Mouse (Mus musculus) forebrain, postnatal 0 days (tissue): ENCODE measurements around the gene Cpm. TPM values are rescaled to one million over a fixed set of nuclear protein-coding genes. Genes with fewer than 3 reads are reported as not detected.
"Not testable (repeated sequence)": the region's sequence is repeated elsewhere in the genome, so short reads cannot be mapped to it uniquely, and the experiment has no call there.

Source experiments
- ATAC-seq: fragments of 200-750 bp; cut with Nextera tagmentation; 2 replicates; pipeline ENCODE4 v1.8.0; 2017; ENCODE audit warnings: mild to moderate bottlenecking, moderate library complexity
- DNase-seq: peaks from one replicate; pipeline ENCODE4 v3.0.0-alpha.2; 2015
- H3K27ac ChIP-seq: fragments of 300-500 bp; sonication (generic); 2 replicates; pipeline ENCODE4 v1.5.1; 2014; ENCODE audit warnings: low read depth, mild to moderate bottlenecking, antibody characterized with exemption, low read length, moderate library complexity, mixed read lengths
- H3K27me3 ChIP-seq: fragments of 300-500 bp; sonication (generic); 2 replicates; pipeline ENCODE4 v1.6.1; 2014; ENCODE audit warnings: mild to moderate bottlenecking, low read length, mixed read lengths; ENCODE audit not compliant: insufficient read depth
- H3K36me3 ChIP-seq: fragments of 300-500 bp; sonication (generic); 2 replicates; pipeline ENCODE4 v1.6.1; 2014; ENCODE audit warnings: mild to moderate bottlenecking, moderate library complexity; ENCODE audit not compliant: insufficient read depth
- H3K4me1 ChIP-seq: fragments of 300-500 bp; sonication (generic); 2 replicates; pipeline ENCODE4 v1.6.1; 2014; ENCODE audit warnings: antibody characterized with exemption; ENCODE audit not compliant: insufficient read depth
- H3K4me2 ChIP-seq: fragments of 300-500 bp; sonication (generic); 2 replicates; pipeline ENCODE4 v1.6.1; 2014; ENCODE audit warnings: low read depth, mild to moderate bottlenecking, moderate library complexity
- H3K4me3 ChIP-seq: fragments of 300-500 bp; sonication (generic); 2 replicates; pipeline ENCODE4 v1.5.1; 2014; ENCODE audit warnings: low read depth, low read length, mixed read lengths
- H3K9ac ChIP-seq: fragments of 300-500 bp; sonication (generic); 2 replicates; pipeline ENCODE4 v1.6.1; 2014; ENCODE audit warnings: mild to moderate bottlenecking
- H3K9me3 ChIP-seq: fragments of 300-500 bp; sonication (generic); 2 replicates; pipeline ENCODE4 v1.6.1; 2016; ENCODE audit warnings: low read length
- CTCF ChIP-seq: sonication (generic); IDR thresholded peaks from 2 replicates; pipeline ENCODE4 v1.5.1; 2016; ENCODE audit warnings: antibody characterized with exemption, control low read depth, low read depth
- WGBS: fragments of 180-500 bp; shearing (Covaris S2); extraction: QIAGEN DNeasy Blood & Tissue Kit; methylation state at CpG from one replicate; pipeline ENCODE4 v1.1.7; 2014; 5-methylcytosine and 5-hydroxymethylcytosine counted together
- polyA plus RNA-seq: library from polyadenylated mRNA; unstranded; fragments of >200 nt; fragmentation: Nextera tagmentation; extraction: Ambion mirVana; gene quantifications from 2 replicates; pipeline ENCODE4 v1.2.1, GENCODE M21; 2015
- total RNA-seq: library from RNA; depleted of rRNA; stranded (reverse); fragments of >200 nt; gene quantifications from 2 replicates; pipeline ENCODE4 v1.2.3, GENCODE M21; 2014

Gene Cpm
- total and polyA plus RNA-seq, 2 experiments from 2014 or later = 3.4 to 7.5 TPM

- Histone ChIP-seq H3K4me3 (no peak overlapping the region), H3K9me3 (no peaks in the 10 kb centered on the region), H3K27me3 (no peaks in the 10 kb centered on the region), H3K4me2 (no peak overlapping the region), H3K9ac (no peak overlapping the region), H3K4me1 (no peaks in the 10 kb centered on the region), H3K36me3 (no peaks in the 10 kb centered on the region), H3K27ac (no peak overlapping the region)
- ATAC-seq = no peak
- no peak for TF ChIP-seq CTCF
- no peak for DNase-seq
- WGBS = 92% methylated on average over 17 of the region's 17 CpGs
These were observed 34.9 kb upstream of the Cpm start for GRCm38 (mm10) chr10:117594291-117594850.

- no peak for ATAC-seq
- no peak overlapping the region for H3K27ac ChIP-seq
- no peak overlapping the region for H3K9ac ChIP-seq
- H3K4me3 ChIP-seq = no peak overlapping the region
- TF ChIP-seq CTCF = no peak
- no peaks in the 10 kb centered on the region for H3K4me1 ChIP-seq
- no peak overlapping the region for H3K4me2 ChIP-seq
- H3K36me3 ChIP-seq = no peaks in the 10 kb centered on the region
- no peaks in the 10 kb centered on the region for H3K27me3 ChIP-seq
- H3K9me3 ChIP-seq = no peaks in the 10 kb centered on the region
- WGBS = 93% methylated on average over 13 of the region's 13 CpGs
- DNase-seq = no peak
These were observed 34.4 kb upstream of the Cpm start for GRCm38 (mm10) chr10:117594913-117595312.

GRCm38 (mm10) chr10:117595442-117596164 lies 33.7 kb upstream of the Cpm start:
- 80% methylated on average over 13 of the region's 13 CpGs for WGBS
- no peaks in the 10 kb centered on the region for H3K4me1 ChIP-seq
- ATAC-seq (no peak), DNase-seq (no peak)
- no peaks in the 10 kb centered on the region for H3K9me3 ChIP-seq
- TF ChIP-seq CTCF = no peak
- H3K36me3 ChIP-seq = no peaks in the 10 kb centered on the region
- no peak overlapping the region for H3K4me3 ChIP-seq
- no peak overlapping the region for H3K27ac ChIP-seq
- H3K4me2 ChIP-seq = no peak overlapping the region
- no peak overlapping the region for H3K9ac ChIP-seq
- no peaks in the 10 kb centered on the region for H3K27me3 ChIP-seq

- no peak overlapping the region for H3K4me3 ChIP-seq
- no peaks in the 10 kb centered on the region for H3K4me1 ChIP-seq
- DNase-seq (no peak), ATAC-seq (no peak)
- no peak overlapping the region for H3K27ac ChIP-seq
- no peaks in the 10 kb centered on the region for H3K9me3 ChIP-seq
- H3K36me3 ChIP-seq = no peaks in the 10 kb centered on the region
- H3K9ac ChIP-seq = no peak overlapping the region
- H3K27me3 ChIP-seq = no peaks in the 10 kb centered on the region
- 80% methylated on average over 9 of the region's 9 CpGs for WGBS
- no peak for TF ChIP-seq CTCF
- H3K4me2 ChIP-seq = no peak overlapping the region
These were observed 33.0 kb upstream of the Cpm start for GRCm38 (mm10) chr10:117596165-117596735.

GRCm38 (mm10) chr10:117596771-117597324 lies 32.5 kb upstream of the Cpm start:
- no peaks in the 10 kb centered on the region for H3K36me3 ChIP-seq
- no peaks in the 10 kb centered on the region for H3K9me3 ChIP-seq
- no peak for TF ChIP-seq CTCF
- no peak for ATAC-seq
- no peak for DNase-seq
- H3K27ac ChIP-seq = no peak overlapping the region
- H3K9ac ChIP-seq = no peak overlapping the region
- WGBS = 86% methylated on average over 5 of the region's 5 CpGs
- no peak overlapping the region for H3K4me3 ChIP-seq
- no peak overlapping the region for H3K4me2 ChIP-seq
- no peaks in the 10 kb centered on the region for H3K4me1 ChIP-seq
- no peaks in the 10 kb centered on the region for H3K27me3 ChIP-seq

- H3K4me1 ChIP-seq, H3K9me3 ChIP-seq, H3K27me3 ChIP-seq, H3K4me2 ChIP-seq, ATAC-seq, H3K36me3 ChIP-seq, H3K9ac ChIP-seq, H3K27ac ChIP-seq, H3K4me3 ChIP-seq, DNase-seq: not testable (repeated sequence)
- WGBS = 93% methylated on average over 16 of the region's 16 CpGs
These were observed 31.7 kb upstream of the Cpm start for GRCm38 (mm10) chr10:117597371-117598265.
